Mouse (Mus musculus) ES-E14 (cell line): ENCODE measurements at regions not wholly inside any gene's neighbourhood (a gene's known extent, or its start where the extent isn't known, plus 50 kb on each side); places are given as distances from the start of the nearest gene placed in this dataset.

Experiments
- CHD2 ChIP-seq: IDR thresholded peaks from 2 replicates; pipeline ENCODE4 v1.6.1; 2014; ENCODE audit warnings: mild to moderate bottlenecking, low read depth, low read length, inconsistent platforms
- HCFC1 ChIP-seq: IDR thresholded peaks from 2 replicates; pipeline ENCODE4 v1.6.1; 2012; ENCODE audit warnings: low read length, inconsistent platforms, borderline replicate concordance; ENCODE audit not compliant: insufficient read depth
- MAFK ChIP-seq: IDR thresholded peaks from 2 replicates; pipeline ENCODE4 v1.6.1; 2014; ENCODE audit warnings: mild to moderate bottlenecking, low read depth, low read length, inconsistent platforms; ENCODE audit not compliant: insufficient read depth
- ZC3H11A ChIP-seq: IDR thresholded peaks from 2 replicates; pipeline ENCODE4 v1.6.1; 2012; ENCODE audit warnings: low read depth, mild to moderate bottlenecking, inconsistent platforms, low read length, borderline replicate concordance
- ZNF384 ChIP-seq: IDR thresholded peaks from 2 replicates; pipeline ENCODE4 v1.6.1; 2012; ENCODE audit warnings: low read depth, low read length, inconsistent platforms

DNA sequence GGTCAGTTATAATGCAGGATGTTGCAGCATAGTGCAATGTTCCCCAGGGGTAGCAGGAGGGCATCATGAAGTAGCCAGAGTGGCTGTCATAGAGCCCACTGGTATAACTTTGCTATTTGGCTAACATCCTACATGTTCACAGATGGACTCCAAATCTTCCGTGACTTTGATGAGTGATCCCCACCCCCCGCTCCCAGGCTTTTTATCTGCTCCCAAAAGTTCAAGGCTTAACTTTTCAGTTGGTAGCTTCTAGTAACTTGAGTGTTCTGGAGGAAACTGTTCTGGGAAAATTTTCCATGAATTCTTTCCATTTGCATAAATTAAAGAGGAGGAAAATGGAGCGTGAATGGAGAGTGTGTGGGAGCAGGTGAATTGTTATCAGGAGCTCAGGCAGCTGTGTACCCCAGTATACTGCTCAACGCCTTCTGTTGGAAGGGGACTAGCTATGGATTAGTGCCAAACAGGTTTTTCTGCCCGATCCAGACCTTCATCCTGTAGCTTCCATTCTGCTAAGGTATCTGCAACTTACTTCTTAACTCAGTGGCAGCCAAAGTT, 379.2 kb upstream of the Slc30a5 start:
- TF ChIP-seq ZNF384 (no peak), CHD2 (no peak), MAFK (no peak), ZC3H11A (no peak), HCFC1 (no peak)
